Comparison of ENCODE assay signal across 8 mouse cellular contexts in genomic region chr2:119799961-119800550, GRCm38 (mm10). TPM values are rescaled to one million over a fixed set of nuclear protein-coding genes. Genes with fewer than 3 reads are reported as not detected.
A peak's percentile ranks its signal among the peaks of the same experiment; 100 is the strongest.
DNase-seq lines count a peak whose midpoint lies in the region; ATAC-seq lines count a peak whose summit lies in the region.

No protein-coding gene starts in this region.

- peak; percentile 21; the same call in 1 of the 2 replicates for ATAC-seq in hindbrain, embryonic 15.5 days (ENCODE audit: low FRiP score, low read depth)

- no peaks in the 10 kb centered on the region for H3K36me3 ChIP-seq in hindbrain, embryonic 15.5 days

- peak overlapping the region; percentile 53 for H3K4me3 ChIP-seq in brown adipose tissue, adult 24 weeks (ENCODE audit: insufficient read depth, low read depth, low read length)
- peak overlapping the region; percentile 89 for H3K4me3 ChIP-seq in hindbrain, embryonic 15.5 days

- peak overlapping the region; percentile 89 for H3K9ac ChIP-seq in hindbrain, embryonic 15.5 days

- H3K4me2 ChIP-seq in hindbrain, embryonic 15.5 days, result peak overlapping the region; percentile 97

- peaks cover 12% of the 10 kb centered on the region; the same call in 1 of the 2 replicates for H3K27me3 ChIP-seq in hindbrain, embryonic 15.5 days

- H3K27ac ChIP-seq in brown adipose tissue, adult 24 weeks (replicated peaks; ENCODE audit: low read depth, low read length), result no peak overlapping the region
- H3K27ac ChIP-seq in hindbrain, embryonic 15.5 days (replicated peaks), result peak overlapping the region; percentile 51; the same call in 1 of the 2 replicates

- H3K9me3 ChIP-seq in hindbrain, embryonic 15.5 days, result no peaks in the 10 kb centered on the region

- WGBS in hindbrain, embryonic 15.5 days, result under 1% methylated on average over 25 of the region's 27 CpGs

- no peaks in the 10 kb centered on the region for H3K4me1 ChIP-seq in brown adipose tissue, adult 24 weeks (ENCODE audit: control insufficient read depth, insufficient read depth, insufficient read length, low read length)
- H3K4me1 ChIP-seq in hindbrain, embryonic 15.5 days (replicated peaks), result peaks cover 55% of the 10 kb centered on the region

- DNase-seq in cerebellum, adult 9-11 months, result peak; percentile 70
- DNase-seq in cerebellum, adult 11-12 months, result no peak
- peak; percentile 49 for DNase-seq in 416B (ENCODE audit: low read depth)
- peak; percentile 25 for DNase-seq in lung, postnatal 36 days
- DNase-seq in thymus, postnatal 0 days (ENCODE audit: low spot score), result peak; percentile 46
- DNase-seq in right cerebral cortex, adult 18-20 months, result no peak

RNA-seq across cellular contexts. Expression of gene Tyro3, which starts 2.5 kb away (rescaled TPM):
- not detected in 2 replicates for polyA plus RNA-seq in brown adipose tissue, adult 24 weeks (2012; ENCODE audit: insufficient read depth, insufficient read length, missing spikeins)
- 27.1 and 27.7 TPM in 2 replicates for polyA plus RNA-seq in hindbrain, embryonic 15.5 days (2015; fragmentation: Nextera tagmentation; extraction: Ambion mirVana)
- 1.8 and 2.3 TPM in 2 replicates for polyA plus RNA-seq in thymus, postnatal 0 days (2015; fragmentation: Nextera tagmentation; extraction: Ambion mirVana)

RNA-seq across cellular contexts. Expression of gene Rpap1, which starts 12.7 kb away (rescaled TPM):
- polyA plus RNA-seq in brown adipose tissue, adult 24 weeks (2012; ENCODE audit: insufficient read depth, insufficient read length, missing spikeins), result 4.8 and 6.0 TPM in 2 replicates
- polyA plus RNA-seq in hindbrain, embryonic 15.5 days (2015; fragmentation: Nextera tagmentation; extraction: Ambion mirVana), result 18.6 and 19.6 TPM in 2 replicates
- polyA plus RNA-seq in thymus, postnatal 0 days (2015; fragmentation: Nextera tagmentation; extraction: Ambion mirVana), result 17.9 and 18.0 TPM in 2 replicates

RNA-seq across cellular contexts. Expression of gene Ltk, which starts 39.8 kb away (rescaled TPM):
- polyA plus RNA-seq in brown adipose tissue, adult 24 weeks (2012; ENCODE audit: insufficient read depth, insufficient read length, missing spikeins), result not detected in 2 replicates
- polyA plus RNA-seq in hindbrain, embryonic 15.5 days (2015; fragmentation: Nextera tagmentation; extraction: Ambion mirVana), result 2.1 and 2.2 TPM in 2 replicates
- 0.08 TPM in 1 of 2 replicates, not detected in the other for polyA plus RNA-seq in thymus, postnatal 0 days (2015; fragmentation: Nextera tagmentation; extraction: Ambion mirVana)

RNA-seq across cellular contexts. Expression of gene Itpka, which starts 57.9 kb away (rescaled TPM):
- polyA plus RNA-seq in brown adipose tissue, adult 24 weeks (2012; ENCODE audit: insufficient read depth, insufficient read length, missing spikeins), result 7.7 and 10.6 TPM in 2 replicates
- 0.37 and 0.56 TPM in 2 replicates for polyA plus RNA-seq in hindbrain, embryonic 15.5 days (2015; fragmentation: Nextera tagmentation; extraction: Ambion mirVana)
- polyA plus RNA-seq in thymus, postnatal 0 days (2015; fragmentation: Nextera tagmentation; extraction: Ambion mirVana), result 1.6 and 2.1 TPM in 2 replicates

Comparison
In these comparisons a context has a peak if more than half of its experiments do, and no peak if none do; other contexts are left out.
1. DNase-seq: peak in cerebellum, adult 9-11 months (single experiment), 416B (single experiment), lung, postnatal 36 days (single experiment) and thymus, postnatal 0 days (single experiment); none in cerebellum, adult 11-12 months (single experiment) and right cerebral cortex, adult 18-20 months (single experiment).